2 mouse cellular contexts compared by ENCODE assay signal in genomic region chr7:27446521-27447418, GRCm38 (mm10).
TF ChIP-seq lines count a peak whose summit lies in the region.

No protein-coding gene starts in this region.

TF ChIP-seq in C2C12, 6 proteins besides CTCF, POLR2A, EP300 and RAD21 (continued from another document):
- no peak for TF ChIP-seq FOSL1 (IDR thresholded peaks at IDR 0.05; ENCODE audit: insufficient read depth, low read length, poor library complexity, severe bottlenecking)
- TF ChIP-seq CEBPB (IDR thresholded peaks at IDR 0.05; ENCODE audit: low read depth): no peak
- no peak for TF ChIP-seq MYOG (IDR thresholded peaks at IDR 0.05; ENCODE audit: control insufficient read depth, extremely low read depth, insufficient read length)
TF ChIP-seq in C2C12: peak in this region for 0.

TF ChIP-seq in ES-E14, 5 proteins besides CTCF, POLR2A, EP300 and RAD21 (continued from another document):
- TF ChIP-seq CHD2 (IDR thresholded peaks at IDR 0.05; ENCODE audit: low read depth, low read length) (no peak), HCFC1 (IDR thresholded peaks at IDR 0.05; ENCODE audit: borderline replicate concordance, insufficient read depth, low read length) (no peak)
